Mouse (Mus musculus) gastrocnemius, postnatal 25 days (tissue): ENCODE data around the gene Tmem132c. TPM values are rescaled to one million over a fixed set of nuclear protein-coding genes. Genes with fewer than 3 reads are reported as not detected.
"Not testable (repeated sequence)": the region's sequence is repeated elsewhere in the genome, so short reads cannot be mapped to it uniquely, and the experiment has no call there.

Source experiments
- DNase-seq: peaks from one replicate; pipeline ENCODE4 v3.0.0; 2022
- total RNA-seq, 2 experiments: library from RNA; stranded (reverse); gene quantifications; 1 replicate in 1 of 2; 2 replicates in 1 of 2; pipeline ENCODE4 v1.2.3; 2021

Gene Tmem132c
- total RNA-seq, 2 experiments from 2014 or later = 0.15 to 0.40 TPM

GRCm38 (mm10) chr5:127346364-127346763 is 104.8 kb downstream of the Tmem132c start:
- no peak for DNase-seq

GRCm38 (mm10) chr5:127347053-127347748 is 105.6 kb downstream of the Tmem132c start:
- no peak for DNase-seq

- no peak for DNase-seq
These were observed 107.8 kb downstream of the Tmem132c start for GRCm38 (mm10) chr5:127349221-127350065.

GRCm38 (mm10) chr5:127353002-127353401 is 111.4 kb downstream of the Tmem132c start:
- DNase-seq = no peak

- DNase-seq = no peak
These were observed 114.2 kb downstream of the Tmem132c start for GRCm38 (mm10) chr5:127355836-127356235.

- DNase-seq = not testable (repeated sequence)
These were observed 116.3 kb downstream of the Tmem132c start for GRCm38 (mm10) chr5:127357878-127358277.

- no peak for DNase-seq
These were observed 119.5 kb downstream of the Tmem132c start for GRCm38 (mm10) chr5:127361145-127361544.

- DNase-seq = no peak
These were observed 123.5 kb downstream of the Tmem132c start for GRCm38 (mm10) chr5:127365061-127365460.

GRCm38 (mm10) chr5:127368191-127368590 is 126.6 kb downstream of the Tmem132c start:
- DNase-seq = no peak

- DNase-seq = no peak
These were observed 128.2 kb downstream of the Tmem132c start for GRCm38 (mm10) chr5:127369812-127370211.

- peak; percentile 53 for DNase-seq
These were observed 128.9 kb downstream of the Tmem132c start for GRCm38 (mm10) chr5:127370503-127370902.

GRCm38 (mm10) chr5:127374251-127374650 is 132.6 kb downstream of the Tmem132c start:
- peak; percentile 52 for DNase-seq

- no peak for DNase-seq
These were observed 134.0 kb downstream of the Tmem132c start for GRCm38 (mm10) chr5:127375654-127376053.

- DNase-seq = no peak
These were observed 136.9 kb downstream of the Tmem132c start for GRCm38 (mm10) chr5:127378521-127378920.

GRCm38 (mm10) chr5:127379351-127379750 is 137.7 kb downstream of the Tmem132c start:
- DNase-seq = peak; percentile 22

GRCm38 (mm10) chr5:127381216-127381615 is 139.6 kb downstream of the Tmem132c start:
- DNase-seq = no peak

GRCm38 (mm10) chr5:127382571-127382970 is 141.0 kb downstream of the Tmem132c start:
- DNase-seq = no peak

- DNase-seq = no peak
These were observed 149.6 kb downstream of the Tmem132c start for GRCm38 (mm10) chr5:127391187-127391586.

GRCm38 (mm10) chr5:127396889-127397288 is 155.3 kb downstream of the Tmem132c start:
- DNase-seq = no peak

- DNase-seq = no peak
These were observed 156.4 kb downstream of the Tmem132c start for GRCm38 (mm10) chr5:127398010-127398409.

- DNase-seq = no peak
These were observed 163.9 kb downstream of the Tmem132c start for GRCm38 (mm10) chr5:127405391-127406000.

- DNase-seq = no peak
These were observed 164.5 kb downstream of the Tmem132c start for GRCm38 (mm10) chr5:127406014-127406655.
